Mouse (Mus musculus) CD4-positive, CD25-positive, alpha-beta regulatory T cell, adult 4 months (primary cell): ENCODE measurements around the gene Cdh22. TPM values are rescaled to one million over a fixed set of nuclear protein-coding genes. Genes with fewer than 3 reads are reported as not detected.

Experiments
- ATAC-seq: one replicate; pipeline ENCODE4 v1.8.0; 2017
- polyA plus RNA-seq, 2 experiments: library from polyadenylated mRNA; unstranded; fragments of 100-300 nt; shearing (Covaris generic); gene quantifications; one replicate each; pipeline ENCODE4 v1.2.1; 2017

Cdh22 gene
- not detected for polyA plus RNA-seq

GRCm38 (mm10) chr2:165234613-165235291 is at the start of gene Cdh22:
Gene Cdh22 (minus strand): TSS chr2:165234853.
- ATAC-seq = no peak

DNA sequence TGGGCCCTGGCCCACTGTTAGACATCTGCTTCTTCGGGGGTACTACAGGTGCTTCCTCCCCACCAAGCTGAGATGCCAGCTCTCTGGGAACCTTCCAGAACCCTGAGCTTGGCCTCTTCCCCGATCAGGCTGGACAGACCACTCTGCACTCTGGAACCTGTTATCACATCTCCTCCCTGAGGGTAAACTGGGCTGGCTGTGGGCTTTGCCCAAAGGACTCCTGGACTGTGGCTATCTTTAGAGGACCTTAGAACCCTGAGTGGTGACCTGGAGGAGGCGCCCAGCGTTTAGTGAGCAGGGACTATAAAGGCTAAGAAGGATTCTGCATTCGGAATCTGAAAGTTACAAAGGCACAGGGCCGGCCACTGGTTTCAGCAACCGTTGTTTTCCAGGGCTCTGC is 49.7 kb upstream of the Cdh22 start:
- no peak for ATAC-seq

- no peak for ATAC-seq
Measured at GRCm38 (mm10) chr2:165283644-165284043, 49.0 kb upstream of the Cdh22 start.

GRCm38 (mm10) chr2:165281779-165282311 is 47.2 kb upstream of the Cdh22 start:
- ATAC-seq = no peak

GRCm38 (mm10) chr2:165279351-165279750 is 44.7 kb upstream of the Cdh22 start:
- no peak for ATAC-seq

DNA sequence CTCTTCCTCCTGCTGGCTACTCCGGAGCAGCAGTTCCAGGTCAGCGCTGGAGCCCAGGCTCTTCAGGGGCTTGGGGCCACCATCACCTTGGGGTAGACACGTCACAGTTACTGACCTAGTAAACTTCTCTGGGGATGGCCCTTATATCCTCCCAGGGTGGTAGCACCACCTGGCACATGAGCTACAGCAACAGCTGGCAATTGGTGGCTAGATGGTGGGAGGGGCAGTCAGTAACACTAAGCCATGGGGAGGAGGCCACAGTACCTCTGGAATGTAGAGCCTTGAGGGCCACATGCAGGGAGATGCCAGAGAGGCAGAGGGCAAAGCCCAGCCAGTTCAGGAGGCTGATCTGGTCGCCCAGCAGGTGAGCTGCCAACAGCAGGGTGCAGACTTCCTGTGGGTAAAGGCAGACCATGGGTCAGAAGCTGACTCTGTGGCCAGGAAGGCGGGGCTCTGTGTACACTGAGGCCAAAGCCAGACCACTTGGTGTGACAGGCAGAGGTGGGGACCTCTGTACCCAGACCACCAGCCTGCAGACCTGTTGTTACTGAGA is 42.6 kb upstream of the Cdh22 start:
- ATAC-seq = no peak

DNA sequence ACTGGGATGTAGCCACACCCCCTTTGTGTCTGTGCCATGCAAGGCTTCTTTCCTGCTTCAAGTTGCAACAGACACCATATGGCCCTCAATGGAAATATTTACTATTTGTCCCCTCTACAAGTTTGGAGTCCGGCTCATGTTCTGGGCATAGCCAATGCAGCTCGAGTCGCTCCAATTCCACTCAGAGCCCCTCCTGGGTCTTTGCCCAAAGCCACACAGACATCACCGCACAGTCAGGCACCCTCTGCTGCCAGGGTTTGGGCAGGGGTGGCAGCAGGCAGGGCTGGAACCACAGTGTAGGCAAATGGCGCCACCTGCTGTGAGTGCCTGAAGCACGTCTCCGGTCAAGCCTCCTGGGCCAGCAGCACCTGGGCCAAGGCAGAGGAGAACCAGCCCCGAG is 41.2 kb upstream of the Cdh22 start:
- ATAC-seq = no peak

GRCm38 (mm10) chr2:165275124-165275640 is 40.5 kb upstream of the Cdh22 start:
- ATAC-seq = no peak

GRCm38 (mm10) chr2:165273589-165273988 is 38.9 kb upstream of the Cdh22 start:
- ATAC-seq = no peak

GRCm38 (mm10) chr2:165271326-165271725 is 36.7 kb upstream of the Cdh22 start:
- no peak for ATAC-seq

DNA sequence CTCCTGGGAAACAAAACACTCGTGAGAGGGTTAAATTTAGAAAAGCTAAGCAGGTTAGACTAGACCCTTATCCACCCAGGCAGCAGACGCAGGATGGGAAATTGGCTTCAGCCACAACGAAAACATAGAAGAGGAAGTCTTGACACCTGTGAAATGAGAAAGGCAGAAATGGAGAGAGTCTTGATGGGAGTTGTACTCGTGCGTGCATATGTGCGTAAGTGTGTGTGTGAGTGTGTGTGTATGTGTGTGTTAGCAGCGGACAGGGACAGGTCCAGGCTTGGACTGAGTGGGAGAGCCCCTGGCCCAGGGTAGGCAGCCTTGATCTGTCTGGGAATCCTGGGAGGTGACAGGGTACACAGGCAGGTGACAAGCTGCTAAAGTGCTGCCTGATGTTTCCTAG is 36.2 kb upstream of the Cdh22 start:
- no peak for ATAC-seq

DNA sequence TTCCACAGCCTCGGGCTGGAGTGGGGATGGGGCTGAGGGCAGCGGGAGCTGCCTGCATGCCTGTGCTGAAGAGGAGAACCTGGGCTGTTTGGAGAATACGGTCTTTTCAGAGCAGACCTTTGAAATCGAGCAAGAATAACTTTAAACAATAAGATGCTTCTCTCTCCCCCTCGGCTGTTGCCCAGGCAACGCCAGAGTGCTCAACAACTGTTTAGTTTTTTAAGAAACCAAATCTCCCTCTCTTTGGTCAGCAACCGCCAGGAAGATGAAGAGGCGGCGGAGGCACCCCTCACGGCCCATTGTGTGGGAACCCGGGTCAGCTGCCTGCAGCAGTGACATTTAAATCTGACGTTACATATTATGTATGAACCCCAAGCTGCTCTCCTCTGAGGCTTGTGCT is 32.1 kb upstream of the Cdh22 start:
- ATAC-seq = no peak

- ATAC-seq = no peak
Measured at GRCm38 (mm10) chr2:165263861-165264260, 29.2 kb upstream of the Cdh22 start.

DNA sequence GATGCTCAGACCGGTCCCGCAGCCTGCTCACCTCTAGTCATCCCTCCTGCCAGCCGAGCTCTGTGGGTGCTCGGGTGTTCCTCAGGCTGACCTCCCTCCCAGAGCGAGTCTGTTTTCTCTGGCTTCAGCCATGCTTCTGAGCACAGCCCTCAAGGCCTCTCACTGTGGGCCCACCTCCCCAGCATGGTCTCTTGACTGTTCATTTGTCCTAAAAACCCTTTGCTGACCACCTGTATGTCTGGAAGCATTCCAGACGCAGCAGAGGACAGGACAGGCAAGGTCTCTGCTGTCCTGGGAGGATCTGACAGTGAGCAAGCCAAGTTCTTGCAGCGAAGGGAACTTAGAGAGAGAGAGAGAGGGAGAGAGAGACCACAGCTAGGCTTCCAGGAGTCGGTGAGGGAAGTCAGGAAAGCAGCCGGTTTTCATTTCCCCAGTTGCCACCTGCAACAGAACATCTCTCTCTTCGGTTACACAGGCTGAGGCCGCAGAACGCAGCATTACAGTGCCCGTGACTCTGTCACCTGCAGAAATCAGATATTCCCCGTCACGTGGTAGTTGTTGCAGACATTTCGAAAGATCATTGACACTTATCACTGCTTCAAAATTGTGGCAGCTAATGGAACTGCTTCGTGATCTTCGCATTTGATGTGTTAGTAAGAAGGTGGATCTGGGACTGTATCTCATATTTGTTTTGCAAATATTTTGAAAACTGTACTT is 27.8 kb upstream of the Cdh22 start:
- ATAC-seq = no peak

- ATAC-seq = no peak
Measured at GRCm38 (mm10) chr2:165259859-165260258, 25.2 kb upstream of the Cdh22 start.

DNA sequence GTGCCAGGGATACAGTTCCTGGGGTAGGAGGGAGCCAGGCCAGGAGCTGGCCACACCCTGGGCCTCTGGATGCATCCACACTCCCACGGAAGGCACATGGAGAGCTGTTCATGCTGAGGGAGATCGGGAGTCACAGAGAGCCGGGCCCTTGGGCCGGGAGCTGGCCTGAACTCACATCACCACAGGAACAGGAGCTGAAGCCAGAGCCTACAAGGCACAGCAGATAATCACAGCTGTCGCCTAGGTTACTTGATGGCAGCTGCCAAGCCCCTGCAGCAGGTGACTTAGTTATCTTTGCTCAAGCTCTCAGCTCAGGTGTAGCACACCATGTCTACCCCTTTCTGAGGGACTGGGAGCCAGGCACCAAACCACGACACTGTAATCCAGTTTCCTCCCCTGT is 23.7 kb upstream of the Cdh22 start:
- ATAC-seq = no peak

DNA sequence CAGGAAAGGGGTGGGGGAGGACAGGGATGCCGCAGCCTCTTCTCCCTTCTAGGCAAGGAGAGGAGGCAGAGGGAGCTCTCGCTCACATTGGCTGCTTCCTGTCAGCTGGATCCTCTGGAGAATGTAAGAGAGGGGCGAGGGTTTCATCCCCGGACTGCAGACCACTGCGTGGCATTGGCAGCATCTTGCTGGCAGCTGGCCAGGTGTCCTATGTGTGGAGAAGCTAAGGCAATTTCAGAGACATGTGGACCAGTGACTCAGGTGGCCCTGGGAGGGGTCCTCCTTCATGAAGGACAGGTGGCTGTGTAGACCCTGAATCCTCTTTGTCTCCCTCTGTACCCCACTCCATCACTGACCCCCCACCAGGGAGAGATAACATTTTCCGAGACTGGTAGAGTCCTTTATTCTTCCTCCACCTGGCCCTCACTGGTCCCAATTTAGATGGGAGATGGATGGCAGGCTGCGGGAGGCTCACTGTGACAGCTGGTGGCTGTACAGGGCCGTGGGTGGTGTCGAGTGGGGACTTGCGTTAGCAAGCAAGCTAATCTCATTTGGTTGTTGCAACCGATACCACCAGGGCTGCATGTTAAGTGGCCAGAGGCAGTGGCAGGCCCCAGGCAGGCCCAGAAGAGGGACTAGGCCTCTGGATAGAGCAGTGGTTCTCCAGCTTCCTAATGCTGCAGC is 22.6 kb upstream of the Cdh22 start:
- ATAC-seq = no peak

DNA sequence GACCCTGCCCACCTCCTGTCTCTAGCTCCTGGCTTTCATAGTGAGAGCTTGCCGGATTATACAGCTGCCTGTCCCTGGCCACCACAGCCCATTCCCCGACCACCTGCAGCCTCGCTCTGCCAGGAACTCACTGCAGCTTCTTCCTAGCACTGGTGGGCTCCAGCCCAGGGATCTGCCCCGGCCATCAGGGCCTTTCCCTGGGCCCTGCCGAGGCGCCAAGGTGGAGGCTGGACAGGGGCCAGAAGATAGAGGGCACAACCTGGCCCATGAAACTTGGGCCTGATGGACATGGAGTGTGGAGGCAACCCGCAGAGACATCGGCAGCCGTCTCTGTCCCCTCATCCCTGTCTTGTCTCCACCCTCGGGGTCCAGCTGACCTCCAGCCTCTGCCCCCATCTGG is 21.6 kb upstream of the Cdh22 start:
- no peak for ATAC-seq

DNA sequence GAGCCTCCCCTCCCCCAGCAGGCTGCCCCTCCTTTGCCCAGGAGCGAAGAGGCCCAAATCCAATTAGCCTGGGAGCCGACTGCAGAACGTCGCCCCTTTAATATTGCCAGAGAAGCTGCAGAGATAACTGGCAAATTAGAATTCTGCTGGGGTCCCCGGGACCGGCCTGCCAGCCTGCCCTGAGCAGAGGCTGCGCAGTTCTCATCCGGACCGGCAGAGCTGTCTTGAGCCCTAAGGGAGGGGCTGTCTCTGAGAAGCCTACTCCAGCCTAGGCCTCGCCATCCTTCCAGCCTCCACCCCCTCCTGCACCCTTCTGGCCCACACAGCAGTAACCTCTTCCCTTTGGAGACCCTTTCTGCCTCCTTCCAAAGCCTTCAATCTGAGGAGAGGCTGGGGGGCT is 19.2 kb upstream of the Cdh22 start:
- ATAC-seq = no peak

DNA sequence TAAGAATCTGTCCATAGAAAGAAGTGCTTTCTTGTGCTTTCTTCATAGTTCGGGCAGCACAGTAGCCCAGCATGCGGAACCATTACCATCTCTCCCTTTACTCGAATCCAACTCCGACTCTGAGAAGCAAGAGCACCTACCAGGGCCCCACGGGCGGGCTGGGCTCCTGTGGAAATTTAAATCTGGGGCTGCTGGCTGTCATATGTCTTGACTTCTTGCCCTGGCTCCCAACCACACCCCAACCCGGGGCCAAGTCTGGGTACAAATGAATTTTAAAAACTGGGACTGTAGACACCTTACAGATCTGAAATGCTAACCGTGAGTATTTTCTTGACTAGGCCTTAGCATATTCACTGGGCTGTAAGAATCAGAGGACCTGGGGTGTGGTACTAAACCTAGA is 18.6 kb upstream of the Cdh22 start:
- ATAC-seq = no peak

GRCm38 (mm10) chr2:165252801-165253200 is 18.1 kb upstream of the Cdh22 start:
- no peak for ATAC-seq

- no peak for ATAC-seq
Measured at GRCm38 (mm10) chr2:165252381-165252780, 17.7 kb upstream of the Cdh22 start.

DNA sequence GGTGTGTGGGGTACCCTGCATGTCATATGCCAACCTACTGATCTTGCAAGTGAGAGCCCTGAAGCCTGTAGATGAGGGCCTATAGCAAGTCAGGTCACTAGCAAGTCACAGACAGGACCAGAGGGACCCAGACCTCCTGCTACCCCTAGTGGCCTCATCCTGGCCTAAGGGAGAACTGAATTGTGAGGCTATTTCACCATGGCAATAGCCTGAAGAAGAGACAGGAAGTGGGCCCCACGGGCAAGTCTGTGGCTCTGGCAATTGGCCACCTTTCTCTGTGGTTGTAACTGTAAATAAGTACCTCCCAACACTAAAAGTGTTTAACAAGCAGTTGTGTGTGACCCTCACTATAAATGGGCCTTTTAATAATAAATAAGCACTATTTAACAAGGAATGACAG is 16.2 kb upstream of the Cdh22 start:
- no peak for ATAC-seq
